Mouse (Mus musculus) hindbrain, embryonic 11.5 days (tissue): Measurements from ENCODE around the gene Fyn. TPM values are rescaled to one million over a fixed set of nuclear protein-coding genes. Genes with fewer than 3 reads are reported as not detected.

ENCODE experiments used
- ATAC-seq: fragments of 200-750 bp; cut with Nextera tagmentation; 2 replicates; pipeline ENCODE4 v1.8.0; 2017; ENCODE audit warnings: mild to moderate bottlenecking, moderate TSS enrichment, moderate library complexity; ENCODE audit not compliant: low FRiP score
- DNase-seq: peaks from one replicate; pipeline ENCODE4 v3.0.0-alpha.2; 2015; ENCODE audit warnings: low spot score
- H3K27ac ChIP-seq: fragments of 300-500 bp; sonication (generic); 2 replicates; pipeline ENCODE4 v1.5.1; 2014; ENCODE audit warnings: mild to moderate bottlenecking, low read depth, low read length
- H3K27me3 ChIP-seq: fragments of 300-500 bp; sonication (generic); 2 replicates; pipeline ENCODE4 v1.6.1; 2014; ENCODE audit warnings: mild to moderate bottlenecking, low read length, moderate library complexity, mixed read lengths; ENCODE audit not compliant: control insufficient read depth, insufficient read depth
- H3K36me3 ChIP-seq: fragments of 300-500 bp; sonication (generic); 2 replicates; pipeline ENCODE4 v1.6.1; 2014; ENCODE audit warnings: mild to moderate bottlenecking, low read length, moderate library complexity, mixed read lengths; ENCODE audit not compliant: control insufficient read depth, insufficient read depth
- H3K4me1 ChIP-seq: fragments of 300-500 bp; sonication (generic); replicated peaks from 2 replicates; pipeline ENCODE4 v1.6.1; 2014; ENCODE audit warnings: low read length, mixed read lengths; ENCODE audit not compliant: control insufficient read depth, insufficient read depth
- H3K4me2 ChIP-seq: fragments of 300-500 bp; sonication (generic); replicated peaks from 2 replicates; pipeline ENCODE4 v1.6.1; 2014; ENCODE audit warnings: mild to moderate bottlenecking, low read depth, low read length
- H3K4me3 ChIP-seq: fragments of 300-500 bp; sonication (generic); 2 replicates; pipeline ENCODE4 v1.5.1; 2014; ENCODE audit warnings: low read depth, low read length
- H3K9ac ChIP-seq: fragments of 300-500 bp; sonication (generic); 2 replicates; pipeline ENCODE4 v1.6.1; 2014; ENCODE audit warnings: low read depth, low read length
- H3K9me3 ChIP-seq: fragments of 300-500 bp; sonication (generic); 2 replicates; pipeline ENCODE4 v1.6.1; 2016; ENCODE audit warnings: low read length; ENCODE audit not compliant: control insufficient read depth
- WGBS: fragments of 180-500 bp; shearing (Covaris S2); extraction: QIAGEN DNeasy Blood & Tissue Kit; methylation state at CpG from one replicate; pipeline ENCODE4 v1.1.7; 2014; 5-methylcytosine and 5-hydroxymethylcytosine counted together
- polyA plus RNA-seq: library from polyadenylated mRNA; unstranded; fragments of >200 nt; fragmentation: Nextera tagmentation; extraction: Ambion mirVana; gene quantifications from 2 replicates; pipeline ENCODE4 v1.2.1, GENCODE M21; 2014

Fyn gene
- polyA plus RNA-seq, 1 experiment from 2014 or later: 51.1 TPM

- Histone ChIP-seq H3K9me3 (no peaks in the 10 kb centered on the region), H3K4me3 (no peak overlapping the region), H3K9ac (no peak overlapping the region), H3K36me3 (no peaks in the 10 kb centered on the region), H3K27ac (peak overlapping the region; percentile 67), H3K4me1 (peaks cover 10% of the 10 kb centered on the region), H3K4me2 (no peak overlapping the region), H3K27me3 (no peaks in the 10 kb centered on the region)
- 49% methylated on average over 5 of the region's 5 CpGs for WGBS
- DNase-seq: peak; percentile 28
- no peak for ATAC-seq
Measured at GRCm38 (mm10) chr10:39558492-39559005, 189.9 kb downstream of the Fyn start.

- Histone ChIP-seq H3K27ac (no peak overlapping the region), H3K4me2 (no peak overlapping the region), H3K4me1 (peaks cover 9% of the 10 kb centered on the region), H3K4me3 (no peak overlapping the region), H3K9me3 (no peaks in the 10 kb centered on the region), H3K9ac (no peak overlapping the region), H3K36me3 (no peaks in the 10 kb centered on the region), H3K27me3 (no peaks in the 10 kb centered on the region)
- DNase-seq (no peak), ATAC-seq (no peak)
- WGBS: 79% methylated on average over 3 of the region's 3 CpGs
Measured at GRCm38 (mm10) chr10:39559321-39559720, 190.7 kb downstream of the Fyn start.

GRCm38 (mm10) chr10:39562383-39562782, 193.7 kb downstream of the Fyn start:
- no peak overlapping the region for H3K4me3 ChIP-seq
- WGBS: 54% methylated on average over 2 of the region's 2 CpGs
- no peak overlapping the region for H3K27ac ChIP-seq
- H3K9me3 ChIP-seq: no peaks in the 10 kb centered on the region
- ATAC-seq (no peak), DNase-seq (no peak)
- no peaks in the 10 kb centered on the region; the same call in 1 of the 2 replicates for H3K4me1 ChIP-seq
- H3K36me3 ChIP-seq: 0 out of 2 replicates have a peak, but pooled peaks cover 2% of the 10 kb centered on the region
- no peaks in the 10 kb centered on the region for H3K27me3 ChIP-seq
- H3K9ac ChIP-seq: no peak overlapping the region
- no peak overlapping the region for H3K4me2 ChIP-seq

GRCm38 (mm10) chr10:39563552-39564223, 195.0 kb downstream of the Fyn start:
- Histone ChIP-seq H3K4me2 (no peak overlapping the region), H3K4me1 (no peaks in the 10 kb centered on the region), H3K27me3 (no peaks in the 10 kb centered on the region), H3K9ac (no peak overlapping the region), H3K36me3 (0 out of 2 replicates have a peak, but pooled peaks cover 2% of the 10 kb centered on the region), H3K9me3 (no peaks in the 10 kb centered on the region), H3K27ac (peak overlapping the region; percentile 73), H3K4me3 (no peak overlapping the region)
- 44% methylated on average over 24 of the region's 24 CpGs for WGBS
- peak; percentile 29; the same call in 1 of the 2 replicates for ATAC-seq
- peak; percentile 36 for DNase-seq

GRCm38 (mm10) chr10:39566901-39567300, 198.2 kb downstream of the Fyn start:
- Histone ChIP-seq H3K27ac (no peak overlapping the region), H3K9ac (no peak overlapping the region), H3K36me3 (0 out of 2 replicates have a peak, but pooled peaks cover 2% of the 10 kb centered on the region), H3K4me2 (no peak overlapping the region), H3K4me3 (no peak overlapping the region), H3K4me1 (0 out of 2 replicates have a peak, but pooled peaks cover 2% of the 10 kb centered on the region), H3K9me3 (no peaks in the 10 kb centered on the region), H3K27me3 (no peaks in the 10 kb centered on the region)
- ATAC-seq: no peak
- 87% methylated on average over 12 of the region's 12 CpGs for WGBS
- no peak for DNase-seq

- ATAC-seq (no peak), DNase-seq (no peak)
- Histone ChIP-seq H3K27me3 (no peaks in the 10 kb centered on the region), H3K9me3 (no peaks in the 10 kb centered on the region), H3K27ac (no peak overlapping the region), H3K36me3 (0 out of 2 replicates have a peak, but pooled peaks cover 2% of the 10 kb centered on the region), H3K9ac (no peak overlapping the region), H3K4me2 (no peak overlapping the region), H3K4me3 (no peak overlapping the region), H3K4me1 (0 out of 2 replicates have a peak, but pooled peaks cover 4% of the 10 kb centered on the region)
- WGBS: 86% methylated on average over 4 of the region's 4 CpGs
Measured at GRCm38 (mm10) chr10:39568991-39569390, 200.3 kb downstream of the Fyn start.

GRCm38 (mm10) chr10:39571011-39571410, 202.4 kb downstream of the Fyn start:
- no peak overlapping the region for H3K4me3 ChIP-seq
- H3K9ac ChIP-seq: no peak overlapping the region
- H3K4me2 ChIP-seq: no peak overlapping the region
- H3K27me3 ChIP-seq: no peaks in the 10 kb centered on the region
- H3K27ac ChIP-seq: peak overlapping the region; percentile 36; the same call in 1 of the 2 replicates
- no peaks in the 10 kb centered on the region for H3K9me3 ChIP-seq
- ATAC-seq (peak; percentile 46), DNase-seq (no peak)
- H3K4me1 ChIP-seq: 0 out of 2 replicates have a peak, but pooled peaks cover 4% of the 10 kb centered on the region
- H3K36me3 ChIP-seq: no peaks in the 10 kb centered on the region
- WGBS: 58% methylated on average over 7 of the region's 7 CpGs

- Histone ChIP-seq H3K4me3 (no peak overlapping the region), H3K9ac (no peak overlapping the region), H3K36me3 (no peaks in the 10 kb centered on the region), H3K27ac (peak overlapping the region; percentile 47), H3K9me3 (no peaks in the 10 kb centered on the region), H3K4me1 (0 out of 2 replicates have a peak, but pooled peaks cover 4% of the 10 kb centered on the region), H3K4me2 (no peak overlapping the region), H3K27me3 (no peaks in the 10 kb centered on the region)
- no peak for DNase-seq
- 58% methylated on average over 9 of the region's 9 CpGs for WGBS
- peak; percentile 49 for ATAC-seq
Measured at GRCm38 (mm10) chr10:39572050-39572671, 203.5 kb downstream of the Fyn start.
